Mouse (Mus musculus): ENCODE results near the gene Olfr1040. TPM values are rescaled to one million over a fixed set of nuclear protein-coding genes. Genes with fewer than 3 reads are reported as not detected.
"Not testable (repeated sequence)": the region's sequence is repeated elsewhere in the genome, so short reads cannot be mapped to it uniquely, and the experiment has no call there.

The Olfr1040 gene
- polyA plus RNA-seq (2016; fragmentation: Nextera tagmentation; extraction: Ambion mirVana), result not detected in 2 replicates

GRCm38 (mm10) chr2:86146632-86147031 is at the start of gene Olfr1040:
Olfr1040 (minus strand) TSS chr2:86146732.
- Histone ChIP-seq H3K4me3 (no peak within 1 kb of the TSS), H3K36me3 (no peaks in the 10 kb centered on the region), H3K27me3 (ENCODE audit: low read depth, poor library complexity, severe bottlenecking) (no peaks in the 10 kb centered on the region), H3K9me3 (replicated peaks) (no peaks in the 10 kb centered on the region), H3K27ac (replicated peaks) (no peak within 1 kb of the TSS), H3K4me1 (no peaks in the 10 kb centered on the region)
- no peak for DNase-seq (ENCODE audit: low spot score)
- 96% methylated on average over 1 of the region's 1 CpGs for WGBS

DNA sequence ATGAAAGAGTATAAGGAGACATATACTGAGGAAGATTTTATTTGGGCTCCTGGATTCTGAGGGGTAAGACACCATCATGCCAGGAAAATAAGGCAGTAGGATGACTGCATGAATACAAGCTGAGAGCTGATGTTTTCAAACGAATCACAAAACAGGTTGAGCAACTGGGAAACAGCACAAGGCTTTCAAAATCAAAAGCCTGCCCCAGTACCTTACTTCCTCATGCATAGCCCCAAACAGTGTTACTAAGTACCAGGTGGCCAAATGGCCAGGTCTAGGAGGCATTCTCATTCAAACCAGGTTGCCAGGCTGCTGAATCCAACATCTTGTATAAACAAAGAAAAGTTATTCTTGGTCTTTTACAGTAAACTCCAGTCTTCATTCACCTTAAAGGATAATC is 49.3 kb upstream of the Olfr1040 start:
- Histone ChIP-seq H3K27me3 (ENCODE audit: low read depth, poor library complexity, severe bottlenecking) (no peaks in the 10 kb centered on the region), H3K9me3 (replicated peaks) (no peaks in the 10 kb centered on the region), H3K36me3 (no peaks in the 10 kb centered on the region), H3K4me1 (no peaks in the 10 kb centered on the region), H3K27ac (replicated peaks) (no peak overlapping the region), H3K4me3 (no peak overlapping the region)
- DNase-seq (ENCODE audit: low spot score), result no peak
- 63% methylated on average over 1 of the region's 1 CpGs for WGBS

- Histone ChIP-seq H3K4me3 (no peak within 1 kb of the TSS), H3K9me3 (replicated peaks) (no peaks in the 10 kb centered on the region), H3K27me3 (ENCODE audit: low read depth, poor library complexity, severe bottlenecking) (no peaks in the 10 kb centered on the region), H3K4me1 (no peaks in the 10 kb centered on the region), H3K36me3 (no peaks in the 10 kb centered on the region), H3K27ac (replicated peaks) (no peak within 1 kb of the TSS)
- no peak for DNase-seq (ENCODE audit: low spot score)
These were observed 39.1 kb upstream of the Olfr1040 start, which contains the start of gene Olfr52 for GRCm38 (mm10) chr2:86185583-86185982. Olfr52 (minus strand) TSS chr2:86185683.

GRCm38 (mm10) chr2:86179950-86180349 is 33.4 kb upstream of the Olfr1040 start:
- Histone ChIP-seq H3K4me3 (no peak overlapping the region), H3K36me3 (no peaks in the 10 kb centered on the region), H3K9me3 (replicated peaks) (no peaks in the 10 kb centered on the region), H3K27ac (replicated peaks) (no peak overlapping the region), H3K27me3 (ENCODE audit: low read depth, poor library complexity, severe bottlenecking) (no peaks in the 10 kb centered on the region), H3K4me1 (no peaks in the 10 kb centered on the region)
- WGBS, result 77% methylated on average over 3 of the region's 3 CpGs
- DNase-seq (ENCODE audit: low spot score), result no peak

GRCm38 (mm10) chr2:86177720-86178119 is 31.2 kb upstream of the Olfr1040 start, which contains the start of gene Olfr1044:
Olfr1044 (minus strand) TSS chr2:86177820.
- Histone ChIP-seq H3K9me3 (replicated peaks) (no peaks in the 10 kb centered on the region), H3K36me3 (no peaks in the 10 kb centered on the region), H3K27ac (replicated peaks) (no peak within 1 kb of the TSS), H3K27me3 (ENCODE audit: low read depth, poor library complexity, severe bottlenecking) (no peaks in the 10 kb centered on the region), H3K4me1 (no peaks in the 10 kb centered on the region), H3K4me3 (no peak within 1 kb of the TSS)
- DNase-seq (ENCODE audit: low spot score), result no peak

DNA sequence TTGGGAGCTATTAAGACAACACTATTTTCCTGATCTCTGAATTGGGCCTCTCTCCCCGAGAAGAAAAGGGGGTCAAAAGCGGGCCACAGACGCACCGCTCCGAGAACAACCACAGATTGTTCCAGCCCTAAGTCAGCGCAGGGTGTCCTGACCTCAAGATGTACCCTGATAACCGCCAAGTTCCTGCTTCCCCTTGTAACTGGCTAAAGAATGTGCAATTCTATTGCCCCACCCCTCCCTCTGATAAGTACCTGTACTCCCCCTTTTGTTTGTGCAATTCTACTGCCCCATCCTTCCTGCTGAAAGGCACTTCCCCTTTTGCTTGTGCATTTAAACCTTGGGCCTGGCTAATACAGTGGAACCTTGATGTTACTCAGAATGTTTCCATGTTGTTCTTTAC is 28.9 kb upstream of the Olfr1040 start:
- 89% methylated on average over 7 of the region's 7 CpGs for WGBS
- H3K4me3 ChIP-seq, result not testable (repeated sequence)

GRCm38 (mm10) chr2:86167422-86167821 is 20.9 kb upstream of the Olfr1040 start, which contains the start of gene Olfr1043:
Olfr1043 (minus strand) TSS chr2:86167522.
- Histone ChIP-seq H3K27me3 (ENCODE audit: low read depth, poor library complexity, severe bottlenecking) (no peaks in the 10 kb centered on the region), H3K4me3 (no peak within 1 kb of the TSS), H3K36me3 (no peaks in the 10 kb centered on the region), H3K27ac (replicated peaks) (no peak within 1 kb of the TSS), H3K9me3 (replicated peaks) (no peaks in the 10 kb centered on the region), H3K4me1 (no peaks in the 10 kb centered on the region)
- WGBS, result 88% methylated on average over 2 of the region's 2 CpGs
- no peak for DNase-seq (ENCODE audit: low spot score)

More for the DNA sequence above, 28.9 kb upstream of the Olfr1040 start:
- not testable (repeated sequence) for H3K4me1 ChIP-seq; H3K9me3 ChIP-seq (replicated peaks); DNase-seq (ENCODE audit: low spot score); H3K36me3 ChIP-seq; H3K27me3 ChIP-seq (ENCODE audit: low read depth, poor library complexity, severe bottlenecking); H3K27ac ChIP-seq (replicated peaks)

GRCm38 (mm10) chr2:86161738-86162137 is 15.2 kb upstream of the Olfr1040 start, which contains the start of gene Olfr1042:
Olfr1042 (minus strand) TSS chr2:86161838.
- WGBS, result 94% methylated on average over 2 of the region's 2 CpGs
- Histone ChIP-seq H3K4me3 (no peak within 1 kb of the TSS), H3K36me3 (no peaks in the 10 kb centered on the region), H3K9me3 (replicated peaks) (no peaks in the 10 kb centered on the region), H3K27ac (replicated peaks) (no peak within 1 kb of the TSS), H3K4me1 (no peaks in the 10 kb centered on the region), H3K27me3 (ENCODE audit: low read depth, poor library complexity, severe bottlenecking) (no peaks in the 10 kb centered on the region)
- DNase-seq (ENCODE audit: low spot score), result no peak

GRCm38 (mm10) chr2:86135828-86136227 is 10.7 kb downstream of the Olfr1040 start, which contains the start of gene Olfr1039:
Olfr1039 (minus strand) TSS chr2:86135928.
- DNase-seq (ENCODE audit: low spot score), result no peak
- no peak within 1 kb of the TSS for H3K27ac ChIP-seq (replicated peaks)
- no peaks in the 10 kb centered on the region for H3K27me3 ChIP-seq (ENCODE audit: low read depth, poor library complexity, severe bottlenecking)
- WGBS, result 93% methylated on average over 1 of the region's 1 CpGs
- no peaks in the 10 kb centered on the region for H3K4me1 ChIP-seq
- no peaks in the 10 kb centered on the region for H3K9me3 ChIP-seq (replicated peaks)
- no peak within 1 kb of the TSS for H3K4me3 ChIP-seq
- no peaks in the 10 kb centered on the region for H3K36me3 ChIP-seq

Other genes with a start within 250 kb of the Olfr1040 start
- gene Olfr1024, start 241.7 kb downstream of the Olfr1040 start, polyA plus RNA-seq (2016; fragmentation: Nextera tagmentation; extraction: Ambion mirVana), result not detected in 2 replicates
- gene Olfr1025-ps1, start 231.5 kb downstream of the Olfr1040 start, polyA plus RNA-seq (2016; fragmentation: Nextera tagmentation; extraction: Ambion mirVana), result not detected in 2 replicates
- gene Olfr1026, start 225.2 kb downstream of the Olfr1040 start, polyA plus RNA-seq (2016; fragmentation: Nextera tagmentation; extraction: Ambion mirVana), result not detected in 2 replicates
- not detected in 2 replicates for gene Olfr1028, start 196.3 kb downstream of the Olfr1040 start, polyA plus RNA-seq (2016; fragmentation: Nextera tagmentation; extraction: Ambion mirVana)
- gene Olfr1029, start 172.8 kb downstream of the Olfr1040 start, polyA plus RNA-seq (2016; fragmentation: Nextera tagmentation; extraction: Ambion mirVana), result not detected in 2 replicates
- not detected in 2 replicates for gene Olfr1030, start 167.5 kb downstream of the Olfr1040 start, polyA plus RNA-seq (2016; fragmentation: Nextera tagmentation; extraction: Ambion mirVana)
- not detected in 2 replicates for gene Olfr1031, start 156.4 kb downstream of the Olfr1040 start, polyA plus RNA-seq (2016; fragmentation: Nextera tagmentation; extraction: Ambion mirVana)
- gene Olfr1032, start 141.2 kb downstream of the Olfr1040 start, polyA plus RNA-seq (2016; fragmentation: Nextera tagmentation; extraction: Ambion mirVana), result not detected in 2 replicates
- gene Olfr1033, start 126.1 kb downstream of the Olfr1040 start, polyA plus RNA-seq (2016; fragmentation: Nextera tagmentation; extraction: Ambion mirVana), result not detected in 2 replicates
- not detected in 2 replicates for gene Olfr1034, start 100.9 kb downstream of the Olfr1040 start, polyA plus RNA-seq (2016; fragmentation: Nextera tagmentation; extraction: Ambion mirVana)
- gene Olfr1036, start 72.7 kb downstream of the Olfr1040 start, polyA plus RNA-seq (2016; fragmentation: Nextera tagmentation; extraction: Ambion mirVana), result not detected in 2 replicates
- gene Olfr1037, start 59.3 kb downstream of the Olfr1040 start, polyA plus RNA-seq (2016; fragmentation: Nextera tagmentation; extraction: Ambion mirVana), result not detected in 2 replicates
- not detected in 2 replicates for gene Olfr1039, start 10.8 kb downstream of the Olfr1040 start, polyA plus RNA-seq (2016; fragmentation: Nextera tagmentation; extraction: Ambion mirVana)
- gene Olfr1042, start 15.1 kb upstream of the Olfr1040 start, polyA plus RNA-seq (2016; fragmentation: Nextera tagmentation; extraction: Ambion mirVana), result not detected in 2 replicates
- not detected in 2 replicates for gene Olfr1043, start 20.8 kb upstream of the Olfr1040 start, polyA plus RNA-seq (2016; fragmentation: Nextera tagmentation; extraction: Ambion mirVana)
- not detected in 2 replicates for gene Olfr1044, start 31.1 kb upstream of the Olfr1040 start, polyA plus RNA-seq (2016; fragmentation: Nextera tagmentation; extraction: Ambion mirVana)
- gene Olfr52, start 39.0 kb upstream of the Olfr1040 start, polyA plus RNA-seq (2016; fragmentation: Nextera tagmentation; extraction: Ambion mirVana), result not detected in 2 replicates
- gene Olfr1045, start 56.3 kb upstream of the Olfr1040 start, polyA plus RNA-seq (2016; fragmentation: Nextera tagmentation; extraction: Ambion mirVana), result not detected in 2 replicates
- gene Olfr1046, start 72.6 kb upstream of the Olfr1040 start, polyA plus RNA-seq (2016; fragmentation: Nextera tagmentation; extraction: Ambion mirVana), result not detected in 2 replicates
- not detected in 2 replicates for gene Olfr1047, start 84.7 kb upstream of the Olfr1040 start, polyA plus RNA-seq (2016; fragmentation: Nextera tagmentation; extraction: Ambion mirVana)
- gene Olfr1048, start 93.6 kb upstream of the Olfr1040 start, polyA plus RNA-seq (2016; fragmentation: Nextera tagmentation; extraction: Ambion mirVana), result not detected in 2 replicates
- gene Olfr1049, start 111.6 kb upstream of the Olfr1040 start, polyA plus RNA-seq (2016; fragmentation: Nextera tagmentation; extraction: Ambion mirVana), result not detected in 2 replicates
- gene Olfr1051, start 132.4 kb upstream of the Olfr1040 start, polyA plus RNA-seq (2016; fragmentation: Nextera tagmentation; extraction: Ambion mirVana), result not detected in 2 replicates
- not detected in 2 replicates for gene Olfr1052, start 145.7 kb upstream of the Olfr1040 start, polyA plus RNA-seq (2016; fragmentation: Nextera tagmentation; extraction: Ambion mirVana)
- not detected in 2 replicates for gene Olfr1053, start 168.6 kb upstream of the Olfr1040 start, polyA plus RNA-seq (2016; fragmentation: Nextera tagmentation; extraction: Ambion mirVana)
- gene Olfr1054, start 188.7 kb upstream of the Olfr1040 start, polyA plus RNA-seq (2016; fragmentation: Nextera tagmentation; extraction: Ambion mirVana), result not detected in 2 replicates
- not detected in 2 replicates for gene Olfr1055, start 203.6 kb upstream of the Olfr1040 start, polyA plus RNA-seq (2016; fragmentation: Nextera tagmentation; extraction: Ambion mirVana)
- not detected in 2 replicates for gene Olfr1056, start 215.7 kb upstream of the Olfr1040 start, polyA plus RNA-seq (2016; fragmentation: Nextera tagmentation; extraction: Ambion mirVana)
- gene Olfr1057, start 231.7 kb upstream of the Olfr1040 start, polyA plus RNA-seq (2016; fragmentation: Nextera tagmentation; extraction: Ambion mirVana), result not detected in 2 replicates
- not detected in 2 replicates for gene Olfr1058, start 241.8 kb upstream of the Olfr1040 start, polyA plus RNA-seq (2016; fragmentation: Nextera tagmentation; extraction: Ambion mirVana)

All from midbrain, embryonic 10.5 days (tissue).